ENCODE assay signal across 10 mouse cellular contexts in genomic region chr16:42648531-42649142, GRCm38 (mm10).
"Had no signal": no experiment of that assay in that cellular context is flagged by ENCODE, and none has a peak within 500 bp of the region (broad histone marks: within the 10 kb centered on the region; RNA-seq: fewer than 3 reads in every experiment).

No protein-coding gene starts in this region.

- ATAC-seq: intestine, postnatal 0 days; liver, postnatal 0 days; lung, postnatal 0 days had no signal

- DNase-seq: kidney, adult 2 months; kidney, postnatal 25 days; layer of hippocampus, adult 9-11 months; liver, postnatal 0 days; lung, embryonic 14.5 days; midbrain, embryonic 14.5 days; thymus, adult 18-20 months; thymus, postnatal 36 days had no signal
